Mouse (Mus musculus): Measurements from ENCODE around the gene Prkab1.

DNA sequence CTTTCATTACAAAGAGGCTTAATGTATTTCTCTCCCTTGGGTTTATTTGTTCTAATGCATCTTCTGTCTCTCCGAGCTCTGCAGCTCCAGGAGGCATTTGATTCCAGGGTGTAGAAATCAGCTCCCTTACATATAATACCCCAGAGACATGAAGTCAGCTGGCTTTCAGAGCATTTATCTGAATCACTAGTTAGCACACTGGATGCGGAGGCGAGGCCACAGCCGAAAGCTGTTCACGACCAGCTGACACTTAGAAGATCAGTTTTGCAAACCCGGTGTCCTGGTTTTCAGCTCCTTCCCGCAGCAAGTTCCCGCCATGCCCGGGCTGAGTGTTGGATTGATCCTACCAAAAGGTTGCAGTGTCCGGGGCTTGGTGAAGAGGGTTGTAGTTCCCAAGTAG lies 20.0 kb downstream of the Prkab1 start:
- TF ChIP-seq CTCF (IDR thresholded peaks at IDR 0.05; ENCODE audit: low read depth) (no peak), EP300 (IDR thresholded peaks at IDR 0.05; ENCODE audit: low read depth) (no peak)
